Mouse (Mus musculus) hindbrain, embryonic 10.5 days (tissue): ENCODE results near the gene Slitrk4. TPM values are rescaled to one million over a fixed set of nuclear protein-coding genes. Genes with fewer than 3 reads are reported as not detected.

Experiments used
- DNase-seq: peaks from one replicate; pipeline ENCODE4 v3.0.0-alpha.2; 2017; ENCODE audit warnings: low spot score
- H3K27ac ChIP-seq: fragments of 300-500 bp; sonication (generic); 2 replicates; pipeline ENCODE4 v1.5.1; 2016; ENCODE audit warnings: mild to moderate bottlenecking, moderate library complexity
- H3K27me3 ChIP-seq: fragments of 300-500 bp; sonication (generic); 2 replicates; pipeline ENCODE4 v1.6.1; 2016; ENCODE audit warnings: mild to moderate bottlenecking; ENCODE audit not compliant: poor library complexity, insufficient read depth, severe bottlenecking
- H3K36me3 ChIP-seq: fragments of 300-500 bp; sonication (generic); 2 replicates; pipeline ENCODE4 v1.6.1; 2016; ENCODE audit warnings: mild to moderate bottlenecking, moderate library complexity
- H3K4me1 ChIP-seq: fragments of 300-500 bp; sonication (generic); replicated peaks from 2 replicates; pipeline ENCODE4 v1.6.1; 2016; ENCODE audit warnings: mild to moderate bottlenecking
- H3K4me3 ChIP-seq: fragments of 300-500 bp; sonication (generic); 2 replicates; pipeline ENCODE4 v1.5.1; 2016; ENCODE audit warnings: mild to moderate bottlenecking, moderate library complexity
- H3K9me3 ChIP-seq: fragments of 300-500 bp; sonication (generic); 2 replicates; pipeline ENCODE4 v1.6.1; 2016; ENCODE audit warnings: mild to moderate bottlenecking, moderate library complexity
- WGBS: fragments of 180-500 bp; shearing (Covaris S2); methylation state at CpG from one replicate; pipeline ENCODE4 v1.1.7; 2016; 5-methylcytosine and 5-hydroxymethylcytosine counted together
- polyA plus RNA-seq: library from polyadenylated mRNA; unstranded; fragments of >200 nt; fragmentation: Nextera tagmentation; extraction: Ambion mirVana; gene quantifications from 2 replicates; pipeline ENCODE4 v1.2.1, GENCODE M21; 2016

Slitrk4 gene
- 1.9 and 2.2 TPM in 2 replicates for polyA plus RNA-seq

- no peaks in the 10 kb centered on the region for H3K4me1 ChIP-seq
- H3K4me3 ChIP-seq, result peak within 1 kb of the TSS; percentile 58
- peak within 1 kb of the TSS; percentile 50; the same call in 1 of the 2 replicates for H3K27ac ChIP-seq
- 13% methylated on average over 54 of the region's 54 CpGs for WGBS
- H3K27me3 ChIP-seq, result no peaks in the 10 kb centered on the region
- no peaks in the 10 kb centered on the region for H3K36me3 ChIP-seq
- peak; percentile 54 for DNase-seq
- no peaks in the 10 kb centered on the region for H3K9me3 ChIP-seq
Observed at GRCm38 (mm10) chrX:64276290-64277125, at the start of gene Slitrk4. TSS of gene Slitrk4 (minus strand) at chrX:64276996.

GRCm38 (mm10) chrX:64319501-64319900, 42.7 kb upstream of the Slitrk4 start:
- no peaks in the 10 kb centered on the region for H3K4me1 ChIP-seq
- WGBS, result 83% methylated on average over 2 of the region's 2 CpGs
- no peak overlapping the region for H3K27ac ChIP-seq
- no peak overlapping the region for H3K4me3 ChIP-seq
- DNase-seq, result no peak
- H3K27me3 ChIP-seq, result no peaks in the 10 kb centered on the region
- no peaks in the 10 kb centered on the region for H3K9me3 ChIP-seq
- H3K36me3 ChIP-seq, result no peaks in the 10 kb centered on the region

- 22% methylated on average over 6 of the region's 6 CpGs for WGBS
- no peak overlapping the region for H3K27ac ChIP-seq
- peak; percentile 27 for DNase-seq
- peak overlapping the region; percentile 58 for H3K4me3 ChIP-seq
- H3K27me3 ChIP-seq, result no peaks in the 10 kb centered on the region
- no peaks in the 10 kb centered on the region for H3K9me3 ChIP-seq
- no peaks in the 10 kb centered on the region for H3K36me3 ChIP-seq
- no peaks in the 10 kb centered on the region for H3K4me1 ChIP-seq
Observed at GRCm38 (mm10) chrX:64277991-64278301, 1.1 kb upstream of the Slitrk4 start.

- WGBS, result 22% methylated on average over 22 of the region's 22 CpGs
- no peaks in the 10 kb centered on the region for H3K9me3 ChIP-seq
- no peak overlapping the region for H3K27ac ChIP-seq
- H3K27me3 ChIP-seq, result no peaks in the 10 kb centered on the region
- no peaks in the 10 kb centered on the region for H3K4me1 ChIP-seq
- DNase-seq, result peak; percentile 18
- H3K36me3 ChIP-seq, result no peaks in the 10 kb centered on the region
- peak overlapping the region; percentile 58 for H3K4me3 ChIP-seq
Observed at GRCm38 (mm10) chrX:64277126-64277990, 562 bp upstream of the Slitrk4 start.

GRCm38 (mm10) chrX:64275501-64276289, 1.1 kb downstream of the Slitrk4 start:
- Histone ChIP-seq H3K9me3 (no peaks in the 10 kb centered on the region), H3K27me3 (no peaks in the 10 kb centered on the region), H3K4me3 (peak overlapping the region; percentile 58), H3K4me1 (no peaks in the 10 kb centered on the region), H3K27ac (0 out of 2 replicates have a peak overlapping the region, but pooled peaks have one; percentile 50), H3K36me3 (no peaks in the 10 kb centered on the region)
- WGBS, result 10% methylated on average over 41 of the region's 41 CpGs
- DNase-seq, result peak; percentile 30

- no peak for DNase-seq
- Histone ChIP-seq H3K4me1 (no peaks in the 10 kb centered on the region), H3K4me3 (no peak overlapping the region), H3K27ac (no peak overlapping the region), H3K36me3 (no peaks in the 10 kb centered on the region), H3K27me3 (no peaks in the 10 kb centered on the region), H3K9me3 (no peaks in the 10 kb centered on the region)
- WGBS, result 76% methylated on average over 1 of the region's 1 CpGs
Observed at GRCm38 (mm10) chrX:64263481-64263880, 13.3 kb downstream of the Slitrk4 start.

Other genes with a start within 250 kb of the Slitrk4 start
- gene Gm6760, start 124.8 kb downstream of the Slitrk4 start, polyA plus RNA-seq, result not detected in 2 replicates
- 1.0 and 1.3 TPM in 2 replicates for gene 3830417A13Rik, start 103.4 kb downstream of the Slitrk4 start, polyA plus RNA-seq